Mouse (Mus musculus) thymus, postnatal 4 days (tissue): Measurements from ENCODE around the gene Tlr9.

ENCODE experiments used
- DNase-seq: peaks from one replicate; pipeline ENCODE4 v3.0.0; 2021

Gene Tlr9

DNA sequence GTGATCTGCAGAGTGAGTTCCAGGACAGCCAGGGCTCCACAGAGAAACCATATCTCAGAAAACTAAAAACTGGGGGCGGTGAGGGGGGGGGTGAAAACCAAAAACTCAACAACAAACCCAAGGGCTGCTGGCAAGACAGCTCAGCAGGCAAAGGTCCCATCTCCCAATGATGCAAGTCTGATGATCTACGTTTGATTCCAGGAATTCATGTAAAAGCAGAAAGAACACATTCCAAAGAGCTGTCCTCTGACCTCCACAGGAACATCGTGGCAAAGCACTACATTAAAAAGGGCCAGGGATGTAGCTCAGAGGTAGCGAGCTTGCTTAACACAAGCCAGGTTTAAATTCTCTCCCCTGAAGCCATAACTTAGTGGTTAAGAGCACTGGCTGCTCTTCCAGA, 48.3 kb downstream of the Tlr9 start:
- DNase-seq: no peak

- DNase-seq: no peak
These were observed 49.9 kb downstream of the Tlr9 start for GRCm38 (mm10) chr9:106272288-106272687.

GRCm38 (mm10) chr9:106273276-106273675, 50.9 kb downstream of the Tlr9 start:
- DNase-seq: no peak

DNA sequence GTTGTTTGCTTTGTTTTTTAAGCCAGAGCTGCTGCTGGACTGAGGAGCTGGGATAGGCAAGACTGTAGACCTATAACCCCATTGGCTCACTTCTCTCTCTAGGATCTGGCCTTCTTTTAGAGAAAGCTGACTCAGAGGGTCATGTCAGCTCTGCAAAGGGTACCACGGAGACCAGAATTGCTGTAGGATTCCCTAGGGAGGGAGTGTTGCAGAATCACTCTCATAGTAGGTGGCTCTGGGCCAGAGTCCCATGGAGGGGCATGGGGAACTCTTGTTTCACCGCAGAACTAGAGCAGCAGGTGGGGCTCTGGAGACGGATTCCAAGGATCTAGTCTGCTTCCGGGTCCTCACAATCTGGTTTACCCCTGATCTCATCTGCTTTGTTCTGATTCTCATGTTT, 51.4 kb downstream of the Tlr9 start:
- DNase-seq: no peak

- DNase-seq: no peak
These were observed 52.3 kb downstream of the Tlr9 start for GRCm38 (mm10) chr9:106274652-106275180.

DNA sequence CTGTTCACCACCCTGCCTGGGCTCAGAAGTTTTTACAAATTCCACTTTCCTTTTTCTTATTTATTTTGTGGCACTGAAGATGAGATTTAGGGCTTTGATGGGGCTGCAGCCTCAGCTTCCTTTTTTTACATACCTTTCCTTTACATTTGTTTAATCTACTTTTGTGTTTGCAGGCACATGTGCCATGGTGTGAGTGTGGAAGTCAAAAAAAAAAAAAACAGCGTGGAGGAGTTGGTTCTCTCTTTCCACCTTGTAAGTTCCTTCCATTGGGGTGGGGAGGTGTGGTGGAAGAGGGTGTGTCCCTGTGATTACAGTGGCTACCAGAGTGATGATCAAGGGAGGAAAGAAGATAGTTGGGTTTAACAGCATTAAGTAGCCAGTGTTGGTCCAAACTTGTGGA, 53.4 kb downstream of the Tlr9 start:
- DNase-seq: no peak
